Mouse (Mus musculus): ENCODE data around the gene Tspan18. TPM values are rescaled to one million over a fixed set of nuclear protein-coding genes. Genes with fewer than 3 reads are reported as not detected.

The Tspan18 gene
- total and polyA plus RNA-seq, 3 experiments: 0.38 TPM; not detected in 2

DNA sequence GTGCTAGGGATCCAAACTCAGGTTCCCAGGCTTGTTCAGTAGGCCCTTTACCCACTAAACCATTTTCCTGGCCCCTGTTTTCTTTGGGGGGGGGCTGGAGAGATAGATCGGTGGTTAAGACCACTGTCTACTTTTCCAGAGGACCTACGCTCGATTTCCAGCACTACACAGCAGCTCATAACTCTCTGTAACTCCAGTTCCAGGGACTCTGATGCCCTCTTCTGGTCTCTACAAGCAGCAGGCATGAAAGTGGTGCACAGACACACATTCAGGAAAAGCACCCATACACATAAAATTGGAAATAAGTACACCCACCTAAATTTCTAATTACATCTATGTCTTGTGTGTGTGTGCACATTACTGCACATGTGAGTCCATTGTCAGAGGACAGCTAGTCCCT is 42.9 kb upstream of the Tspan18 start:
- DNase-seq (ENCODE audit: extremely low read depth): no peak
- Histone ChIP-seq H3K36me3 (replicated peaks in 1 of 2; ENCODE audit: control insufficient read depth in 1 of 2, insufficient read depth in 1 of 2, low read length in 1 of 2) (no peaks in the 10 kb centered on the region), H3K9me3 (replicated peaks; ENCODE audit: low read length) (peaks cover 9% of the 10 kb centered on the region), H3K4me1 (ENCODE audit: control insufficient read depth in 1 of 2, insufficient read depth in 2 of 2) (no peaks in the 10 kb centered on the region), H3K4me3 (replicated peaks in 1 of 3; ENCODE audit: low read depth in 2 of 3, low read length in 2 of 3, poor library complexity in 1 of 3) (no peak overlapping the region), H3K27ac (ENCODE audit: insufficient read depth, low read depth) (no peak overlapping the region), H3K4me2 (ENCODE audit: insufficient read depth, low read depth, poor library complexity, severe bottlenecking) (no peak overlapping the region), H3K27me3 (replicated peaks) (peaks cover 87% of the 10 kb centered on the region), H3K79me2 (replicated peaks; ENCODE audit: control insufficient read depth, extremely low read depth, insufficient read depth, poor library complexity, severe bottlenecking) (no peaks in the 10 kb centered on the region), H3K9ac (ENCODE audit: insufficient read depth, low read depth) (no peak overlapping the region)
- in situ Hi-C loops (cut with MboI; ENCODE audit: low pct_ligation_motif_present, low pct_unique_long_range_greater_than_20kb, low sequenced_read_pairs) (no loop called here), dilution Hi-C loops (cut with MboI; ENCODE audit: extremely low pct_ligation_motif_present, extremely low pct_unique_long_range_greater_than_20kb, low sequenced_read_pairs) (no loop called here)
- TF ChIP-seq RCOR1 (conservative IDR thresholded peaks at IDR 0.05; ENCODE audit: low read depth, low read length) (no peak), MYC (IDR thresholded peaks at IDR 0.05; ENCODE audit: low read depth, low read length) (no peak), USF1 (IDR thresholded peaks at IDR 0.05; ENCODE audit: low read depth, low read length) (no peak), ZNF384 (IDR thresholded peaks at IDR 0.05; ENCODE audit: low read depth, low read length) (no peak), RAD21 (IDR thresholded peaks at IDR 0.05; ENCODE audit: low read depth, low read length) (no peak), MAZ (IDR thresholded peaks at IDR 0.05; ENCODE audit: low read depth, low read length) (no peak), TBP (conservative IDR thresholded peaks at IDR 0.05; ENCODE audit: low read depth, low read length) (no peak), PAX5 (IDR thresholded peaks at IDR 0.05; ENCODE audit: low read length) (no peak), CHD1 (IDR thresholded peaks at IDR 0.05; ENCODE audit: low read depth, low read length) (no peak), NELFE (IDR thresholded peaks at IDR 0.05; ENCODE audit: low read depth, low read length) (no peak), ELF1 (IDR thresholded peaks at IDR 0.05; ENCODE audit: low read depth, low read length) (no peak), MAX (IDR thresholded peaks at IDR 0.05; ENCODE audit: low read length) (no peak), TCF12 (IDR thresholded peaks at IDR 0.05; ENCODE audit: low read depth, low read length) (no peak), CHD2 (IDR thresholded peaks at IDR 0.05; ENCODE audit: low read length) (no peak)

DNA sequence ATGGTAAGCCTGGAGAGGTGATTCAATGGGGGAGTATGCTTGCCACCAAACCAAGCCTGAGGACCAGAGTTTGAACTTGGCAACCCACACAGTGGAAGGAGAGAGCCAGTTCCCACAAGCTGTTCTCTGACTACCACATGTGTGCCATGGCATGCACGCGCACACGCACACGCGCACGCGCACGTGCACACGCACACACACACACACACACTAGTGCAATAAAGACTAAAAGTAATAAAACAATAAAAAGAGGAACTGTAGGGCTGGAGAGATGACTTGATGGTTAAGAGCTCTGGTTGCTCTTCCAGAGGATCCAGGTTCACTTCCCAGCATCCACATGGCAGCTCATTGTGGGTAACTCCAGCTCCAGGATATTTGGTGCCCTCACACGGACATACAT is 38.6 kb upstream of the Tspan18 start:
- Histone ChIP-seq H3K4me1 (ENCODE audit: control insufficient read depth in 1 of 2, insufficient read depth in 2 of 2) (no peaks in the 10 kb centered on the region), H3K9ac (ENCODE audit: insufficient read depth, low read depth) (no peak overlapping the region)

More for the DNA sequence above, 38.6 kb upstream of the Tspan18 start:
- peaks cover 95% of the 10 kb centered on the region for H3K27me3 ChIP-seq (replicated peaks)
- no peak overlapping the region for H3K27ac ChIP-seq (ENCODE audit: insufficient read depth, low read depth)
- peaks cover 9% of the 10 kb centered on the region for H3K9me3 ChIP-seq (replicated peaks; ENCODE audit: low read length)
- in situ Hi-C loops (cut with MboI; ENCODE audit: low pct_ligation_motif_present, low pct_unique_long_range_greater_than_20kb, low sequenced_read_pairs) (no loop called here), dilution Hi-C loops (cut with MboI; ENCODE audit: extremely low pct_ligation_motif_present, extremely low pct_unique_long_range_greater_than_20kb, low sequenced_read_pairs) (no loop called here)
- H3K4me2 ChIP-seq (ENCODE audit: insufficient read depth, low read depth, poor library complexity, severe bottlenecking): no peak overlapping the region
- DNase-seq (ENCODE audit: extremely low read depth): no peak
- no peak overlapping the region for H3K4me3 ChIP-seq (replicated peaks in 1 of 3; ENCODE audit: low read depth in 2 of 3, low read length in 2 of 3, poor library complexity in 1 of 3)
- no peaks in the 10 kb centered on the region for H3K79me2 ChIP-seq (replicated peaks; ENCODE audit: control insufficient read depth, extremely low read depth, insufficient read depth, poor library complexity, severe bottlenecking)
- TF ChIP-seq SIN3A (IDR thresholded peaks at IDR 0.05; ENCODE audit: low read length) (no peak), CTCF (conservative IDR thresholded peaks at IDR 0.05 in 1 of 2, IDR thresholded peaks at IDR 0.05 in 1 of 2; ENCODE audit: low read depth in 2 of 2, low read length in 2 of 2) (no peak), PAX5 (IDR thresholded peaks at IDR 0.05; ENCODE audit: low read length) (no peak), RCOR1 (conservative IDR thresholded peaks at IDR 0.05; ENCODE audit: low read depth, low read length) (no peak), MYC (IDR thresholded peaks at IDR 0.05; ENCODE audit: low read depth, low read length) (no peak), IRF4 (IDR thresholded peaks at IDR 0.05; ENCODE audit: low read depth, low read length) (no peak), USF1 (IDR thresholded peaks at IDR 0.05; ENCODE audit: low read depth, low read length) (no peak), SMC3 (IDR thresholded peaks at IDR 0.05; ENCODE audit: low read depth, low read length) (no peak), MAFK (IDR thresholded peaks at IDR 0.05; ENCODE audit: insufficient replicate concordance, low read length) (no peak), CHD1 (IDR thresholded peaks at IDR 0.05; ENCODE audit: low read depth, low read length) (no peak), POLR2AphosphoS2 (IDR thresholded peaks at IDR 0.05; ENCODE audit: low read depth, low read length) (no peak)
- no peaks in the 10 kb centered on the region for H3K36me3 ChIP-seq (replicated peaks in 1 of 2; ENCODE audit: control insufficient read depth in 1 of 2, insufficient read depth in 1 of 2, low read length in 1 of 2)

All from CH12.LX (cell line).